Mouse (Mus musculus) liver, embryonic 16.5 days (tissue): ENCODE measurements around the gene Vcp. TPM values are rescaled to one million over a fixed set of nuclear protein-coding genes. Genes with fewer than 3 reads are reported as not detected.

ENCODE experiments used
- ATAC-seq: fragments of 200-750 bp; cut with Nextera tagmentation; 2 replicates; pipeline ENCODE4 v1.8.0; 2017; ENCODE audit warnings: low read depth, mild to moderate bottlenecking, moderate number of reproducible peaks, moderate library complexity
- H3K27ac ChIP-seq: fragments of 300-500 bp; sonication (generic); 2 replicates; pipeline ENCODE4 v1.5.1; 2014; ENCODE audit warnings: mild to moderate bottlenecking, low read length
- H3K27me3 ChIP-seq: fragments of 300-500 bp; sonication (generic); 2 replicates; pipeline ENCODE4 v1.6.1; 2014; ENCODE audit warnings: low read depth, low read length, mixed read lengths; ENCODE audit not compliant: control insufficient read depth, insufficient read depth
- H3K36me3 ChIP-seq: fragments of 300-500 bp; sonication (generic); 2 replicates; pipeline ENCODE4 v1.6.1; 2014; ENCODE audit warnings: mild to moderate bottlenecking; ENCODE audit not compliant: control insufficient read depth, insufficient read depth
- H3K4me1 ChIP-seq: fragments of 300-500 bp; sonication (generic); 2 replicates; pipeline ENCODE4 v1.6.1; 2014; ENCODE audit warnings: low read depth, low read length, mixed read lengths; ENCODE audit not compliant: control insufficient read depth
- H3K4me2 ChIP-seq: fragments of 300-500 bp; sonication (generic); 2 replicates; pipeline ENCODE4 v1.6.1; 2014; ENCODE audit warnings: low read depth, low read length, mixed read lengths
- H3K4me3 ChIP-seq: fragments of 300-500 bp; sonication (generic); 2 replicates; pipeline ENCODE4 v1.5.1; 2014; ENCODE audit warnings: low read depth, mild to moderate bottlenecking, low read length
- H3K9ac ChIP-seq: fragments of 300-500 bp; sonication (generic); 2 replicates; pipeline ENCODE4 v1.6.1; 2014; ENCODE audit warnings: low read depth, low read length
- H3K9me3 ChIP-seq: fragments of 300-500 bp; sonication (generic); replicated peaks from 2 replicates; pipeline ENCODE4 v1.6.1; 2016; ENCODE audit warnings: low read length; ENCODE audit not compliant: control insufficient read depth
- WGBS: fragments of 180-500 bp; shearing (Covaris S2); extraction: QIAGEN DNeasy Blood & Tissue Kit; methylation state at CpG from one replicate; pipeline ENCODE4 v1.1.7; 2014; ENCODE audit not compliant: insufficient replicate concordance; 5-methylcytosine and 5-hydroxymethylcytosine counted together
- polyA plus RNA-seq: library from polyadenylated mRNA; unstranded; fragments of >200 nt; fragmentation: Nextera tagmentation; extraction: Ambion mirVana; gene quantifications from 2 replicates; pipeline ENCODE4 v1.2.1, GENCODE M21; 2015

Vcp gene
- polyA plus RNA-seq, 1 experiment from 2014 or later = 192 TPM

GRCm38 (mm10) chr4:43040114-43040572, 39.8 kb upstream of the Vcp start:
- H3K4me3 ChIP-seq = peak overlapping the region; percentile 84

GRCm38 (mm10) chr4:43039609-43040008, 39.3 kb upstream of the Vcp start:
- WGBS = 7% methylated on average over 11 of the region's 11 CpGs
- Histone ChIP-seq H3K36me3 (peaks cover 19% of the 10 kb centered on the region), H3K4me2 (peak overlapping the region; percentile 83), H3K9me3 (no peaks in the 10 kb centered on the region), H3K27ac (peak overlapping the region; percentile 92), H3K9ac (peak overlapping the region; percentile 92), H3K27me3 (no peaks in the 10 kb centered on the region), H3K4me3 (peak overlapping the region; percentile 84), H3K4me1 (peaks cover 49% of the 10 kb centered on the region)
- ATAC-seq = no peak

More at GRCm38 (mm10) chr4:43040114-43040572, 39.8 kb upstream of the Vcp start:
- peak; percentile 95 for ATAC-seq
- Histone ChIP-seq H3K4me2 (peak overlapping the region; percentile 83), H3K4me1 (peaks cover 52% of the 10 kb centered on the region), H3K36me3 (peaks cover 16% of the 10 kb centered on the region), H3K9ac (peak overlapping the region; percentile 92), H3K27me3 (no peaks in the 10 kb centered on the region), H3K9me3 (no peaks in the 10 kb centered on the region), H3K27ac (peak overlapping the region; percentile 92)
- WGBS = 0% methylated on average over 24 of the region's 25 CpGs

GRCm38 (mm10) chr4:43038567-43039495, 38.5 kb upstream of the Vcp start:
- H3K9ac ChIP-seq = peak overlapping the region; percentile 92
- peak overlapping the region; percentile 83 for H3K4me2 ChIP-seq
- H3K9me3 ChIP-seq = no peaks in the 10 kb centered on the region
- peaks cover 46% of the 10 kb centered on the region for H3K4me1 ChIP-seq
- peak overlapping the region; percentile 92 for H3K27ac ChIP-seq
- peak; percentile 17 for ATAC-seq
- whole genome bisulfite sequencing = 42% methylated on average over 15 of the region's 15 CpGs
- H3K36me3 ChIP-seq = peaks cover 26% of the 10 kb centered on the region
- H3K27me3 ChIP-seq = no peaks in the 10 kb centered on the region
- H3K4me3 ChIP-seq = peak overlapping the region; percentile 84

- WGBS = 7% methylated on average over 4 of the region's 4 CpGs
- peaks cover 33% of the 10 kb centered on the region for H3K36me3 ChIP-seq
- H3K27ac ChIP-seq = peak overlapping the region; percentile 92
- H3K4me2 ChIP-seq = peak overlapping the region; percentile 83
- H3K4me3 ChIP-seq = peak overlapping the region; percentile 84
- H3K4me1 ChIP-seq = peaks cover 44% of the 10 kb centered on the region
- no peaks in the 10 kb centered on the region for H3K9me3 ChIP-seq
- H3K9ac ChIP-seq = peak overlapping the region; percentile 92
- ATAC-seq = peak; percentile 53
- no peaks in the 10 kb centered on the region for H3K27me3 ChIP-seq
Observed at GRCm38 (mm10) chr4:43037860-43038566, 37.7 kb upstream of the Vcp start.

GRCm38 (mm10) chr4:43036356-43036755, 36.0 kb upstream of the Vcp start:
- no peak for ATAC-seq
- Histone ChIP-seq H3K9me3 (no peaks in the 10 kb centered on the region), H3K9ac (peak overlapping the region; percentile 62; the same call in 1 of the 2 replicates), H3K27ac (no peak overlapping the region; the same call in 1 of the 2 replicates), H3K36me3 (peaks cover 33% of the 10 kb centered on the region), H3K4me3 (peak overlapping the region; percentile 84), H3K4me1 (peaks cover 50% of the 10 kb centered on the region), H3K4me2 (peak overlapping the region; percentile 66), H3K27me3 (no peaks in the 10 kb centered on the region)
- WGBS = 83% methylated on average over 10 of the region's 10 CpGs

- Histone ChIP-seq H3K27me3 (no peaks in the 10 kb centered on the region), H3K4me2 (peak overlapping the region; percentile 4; the same call in 1 of the 2 replicates), H3K4me1 (peaks cover 50% of the 10 kb centered on the region), H3K4me3 (no peak overlapping the region; the same call in none of the 2 replicates), H3K36me3 (peaks cover 33% of the 10 kb centered on the region), H3K27ac (no peak overlapping the region), H3K9me3 (no peaks in the 10 kb centered on the region), H3K9ac (no peak overlapping the region)
- WGBS = 83% methylated on average over 6 of the region's 6 CpGs
- ATAC-seq = no peak
Observed at GRCm38 (mm10) chr4:43035851-43036250, 35.5 kb upstream of the Vcp start.

- Histone ChIP-seq H3K9me3 (no peaks in the 10 kb centered on the region), H3K27me3 (no peaks in the 10 kb centered on the region), H3K27ac (no peak overlapping the region), H3K4me2 (no peak overlapping the region), H3K4me1 (peaks cover 46% of the 10 kb centered on the region), H3K4me3 (no peak overlapping the region), H3K36me3 (peaks cover 44% of the 10 kb centered on the region), H3K9ac (no peak overlapping the region)
- 79% methylated on average over 14 of the region's 14 CpGs for WGBS
- no peak for ATAC-seq
Observed at GRCm38 (mm10) chr4:43033481-43033880, 33.2 kb upstream of the Vcp start.

GRCm38 (mm10) chr4:43032501-43032900, 32.2 kb upstream of the Vcp start:
- H3K36me3 ChIP-seq = peaks cover 53% of the 10 kb centered on the region
- H3K4me3 ChIP-seq = no peak overlapping the region
- H3K9ac ChIP-seq = no peak overlapping the region
- no peak overlapping the region for H3K27ac ChIP-seq
- no peaks in the 10 kb centered on the region for H3K9me3 ChIP-seq
- no peak overlapping the region for H3K4me2 ChIP-seq
- WGBS = 73% methylated on average over 1 of the region's 1 CpGs
- H3K4me1 ChIP-seq = peaks cover 39% of the 10 kb centered on the region
- no peak for ATAC-seq
- no peaks in the 10 kb centered on the region for H3K27me3 ChIP-seq
